Mouse (Mus musculus) liver, postnatal 0 days (tissue): ENCODE measurements at regions not wholly inside any gene's neighbourhood (a gene's known extent, or its start where the extent isn't known, plus 50 kb on each side); places are given as distances from the start of the nearest gene placed in this dataset.

Source experiments
- ATAC-seq: fragments of 200-750 bp; cut with Nextera tagmentation; 2 replicates; pipeline ENCODE4 v1.8.0; 2017; ENCODE audit warnings: mild to moderate bottlenecking, moderate library complexity
- DNase-seq: peaks from one replicate; pipeline ENCODE4 v3.0.0-alpha.2; 2016
- H3K27ac ChIP-seq: fragments of 300-500 bp; sonication (generic); 2 replicates; pipeline ENCODE4 v1.5.1; 2014; ENCODE audit warnings: antibody characterized with exemption, moderate library complexity, mild to moderate bottlenecking, low read depth
- H3K27me3 ChIP-seq: fragments of 300-500 bp; sonication (generic); 2 replicates; pipeline ENCODE4 v1.6.1; 2014; ENCODE audit warnings: low read length, control low read depth, mixed read lengths; ENCODE audit not compliant: insufficient read depth
- H3K36me3 ChIP-seq: fragments of 300-500 bp; sonication (generic); replicated peaks from 2 replicates; pipeline ENCODE4 v1.6.1; 2014; ENCODE audit warnings: mild to moderate bottlenecking, control low read depth, low read length, moderate library complexity, mixed read lengths; ENCODE audit not compliant: insufficient read depth
- H3K4me1 ChIP-seq: fragments of 300-500 bp; sonication (generic); 2 replicates; pipeline ENCODE4 v1.6.1; 2014; ENCODE audit warnings: antibody characterized with exemption, mild to moderate bottlenecking, control low read depth; ENCODE audit not compliant: insufficient read depth
- H3K4me2 ChIP-seq: fragments of 300-500 bp; sonication (generic); 2 replicates; pipeline ENCODE4 v1.6.1; 2014; ENCODE audit warnings: low read depth, mild to moderate bottlenecking, low read length, moderate library complexity, mixed read lengths
- H3K4me3 ChIP-seq: fragments of 300-500 bp; sonication (generic); 2 replicates; pipeline ENCODE4 v1.5.1; 2014; ENCODE audit warnings: low read depth, low read length
- H3K9ac ChIP-seq: fragments of 300-500 bp; sonication (generic); replicated peaks from 2 replicates; pipeline ENCODE4 v1.6.1; 2014; ENCODE audit warnings: mild to moderate bottlenecking, moderate library complexity
- H3K9me3 ChIP-seq: fragments of 300-500 bp; sonication (generic); 2 replicates; pipeline ENCODE4 v1.6.1; 2016; ENCODE audit warnings: mild to moderate bottlenecking, control low read depth, low read length, mixed read lengths
- CTCF ChIP-seq: sonication (generic); IDR thresholded peaks from 2 replicates; pipeline ENCODE4 v1.5.1; 2016; ENCODE audit warnings: antibody characterized with exemption, low read depth
- EP300 ChIP-seq: IDR thresholded peaks from 2 replicates; pipeline ENCODE4 v1.6.1; 2016; ENCODE audit warnings: antibody characterized with exemption, low read depth, mild to moderate bottlenecking
- WGBS: fragments of 180-500 bp; shearing (Covaris S2); extraction: QIAGEN DNeasy Blood & Tissue Kit; methylation state at CpG from one replicate; pipeline ENCODE4 v1.1.7; 2014; ENCODE audit not compliant: insufficient replicate concordance; 5-methylcytosine and 5-hydroxymethylcytosine counted together

GRCm38 (mm10) chr8:126644179-126644578, 50.4 kb upstream of the Irf2bp2 start:
- peaks cover 3% of the 10 kb centered on the region; the same call in 1 of the 2 replicates for H3K4me1 ChIP-seq
- H3K4me2 ChIP-seq = no peak overlapping the region
- H3K9me3 ChIP-seq = 0 out of 2 replicates have a peak, but pooled peaks cover 8% of the 10 kb centered on the region
- no peak overlapping the region for H3K27ac ChIP-seq
- no peak overlapping the region for H3K4me3 ChIP-seq
- no peaks in the 10 kb centered on the region for H3K36me3 ChIP-seq
- no peak overlapping the region for H3K9ac ChIP-seq
- DNase-seq (no peak), ATAC-seq (no peak)
- no peaks in the 10 kb centered on the region for H3K27me3 ChIP-seq
- TF ChIP-seq EP300 = no peak
- no peak for TF ChIP-seq CTCF
- 74% methylated on average over 5 of the region's 5 CpGs for WGBS
